Mouse (Mus musculus): ENCODE results near the gene Shc1. TPM values are rescaled to one million over a fixed set of nuclear protein-coding genes. Genes with fewer than 3 reads are reported as not detected.

Gene Shc1
- total and polyA plus RNA-seq, 3 experiments = 40.9 to 124 (median 118) TPM

DNA sequence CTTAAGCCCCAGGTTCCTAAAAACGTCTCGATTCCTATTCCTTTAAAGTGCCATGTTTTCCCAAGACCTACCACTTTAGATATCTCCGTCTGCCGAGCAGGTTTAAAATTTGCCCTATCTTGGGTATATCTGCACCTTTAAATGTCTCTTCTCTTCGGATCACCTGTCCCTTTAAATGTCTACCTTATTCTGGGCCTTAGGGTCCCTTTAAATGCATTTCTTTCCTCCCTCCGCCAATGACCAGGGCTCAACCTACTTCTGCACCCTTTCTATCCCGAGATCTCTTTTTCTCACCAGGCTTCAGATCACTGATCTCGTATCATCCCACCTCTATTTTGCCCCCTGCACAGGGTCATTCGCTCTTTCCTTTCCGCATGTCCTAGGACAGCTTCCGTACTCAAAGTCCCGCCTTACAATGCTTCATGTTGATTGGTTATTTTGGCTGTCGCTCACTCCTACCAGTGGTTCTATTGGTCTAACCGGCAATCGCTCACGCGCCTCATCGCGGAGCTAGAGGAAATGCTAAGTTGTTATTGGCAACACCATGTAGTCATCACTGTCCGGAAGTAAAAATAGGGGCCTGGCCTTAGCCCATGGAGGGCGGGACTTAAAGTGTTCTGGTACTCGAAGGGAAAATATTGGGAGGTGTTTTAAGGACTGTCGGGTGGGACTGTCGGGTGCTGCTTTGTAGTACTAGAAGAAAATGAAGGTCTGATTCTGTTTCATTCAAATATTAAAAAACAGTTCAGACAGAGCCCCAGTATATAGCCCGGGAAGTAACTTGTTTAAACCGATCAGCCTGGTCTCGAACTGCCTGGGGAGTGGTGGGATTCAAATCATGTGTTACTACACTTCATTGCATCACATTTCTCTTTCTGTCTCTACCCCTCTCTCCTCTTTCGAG, 6.5 kb upstream of the Shc1 start, which contains the start of gene Flad1:
Gene Flad1, minus strand, starts transcription at position 381 of the 904 bp plus-strand sequence.
- peak within 1 kb of the TSS; percentile 74 for H3K4me3 ChIP-seq (ENCODE audit: low read depth, low read length)
- no peak for TF ChIP-seq TAL1 (conservative IDR thresholded peaks at IDR 0.05; ENCODE audit: low read depth, low read length)
- no peak for TF ChIP-seq CTCF (IDR thresholded peaks at IDR 0.05; ENCODE audit: low read depth, low read length)
- no peak for TF ChIP-seq POLR2AphosphoS5 (IDR thresholded peaks at IDR 0.05; ENCODE audit: insufficient replicate concordance, low read depth, low read length)
- no peak for TF ChIP-seq GATA1 (IDR thresholded peaks at IDR 0.05; ENCODE audit: borderline replicate concordance, low read length)
- no peak for TF ChIP-seq GATA2 (IDR thresholded peaks at IDR 0.05; ENCODE audit: borderline replicate concordance, low read depth, low read length)
- H3K4me1 ChIP-seq (ENCODE audit: insufficient read depth, low read depth, low read length) = peaks cover 59% of the 10 kb centered on the region
- peaks cover 73% of the 10 kb centered on the region for H3K36me3 ChIP-seq (replicated peaks)
- no peaks in the 10 kb centered on the region for H3K27me3 ChIP-seq (ENCODE audit: insufficient read depth, low read length)
- ATAC-seq (ENCODE audit: extremely low read depth, insufficient number of reproducible peaks, low FRiP score, poor library complexity, severe bottlenecking) (peak; percentile 97), DNase-seq (ENCODE audit: low spot score) (peak; percentile 91)
- no peaks in the 10 kb centered on the region for H3K9me3 ChIP-seq (replicated peaks)

DNA sequence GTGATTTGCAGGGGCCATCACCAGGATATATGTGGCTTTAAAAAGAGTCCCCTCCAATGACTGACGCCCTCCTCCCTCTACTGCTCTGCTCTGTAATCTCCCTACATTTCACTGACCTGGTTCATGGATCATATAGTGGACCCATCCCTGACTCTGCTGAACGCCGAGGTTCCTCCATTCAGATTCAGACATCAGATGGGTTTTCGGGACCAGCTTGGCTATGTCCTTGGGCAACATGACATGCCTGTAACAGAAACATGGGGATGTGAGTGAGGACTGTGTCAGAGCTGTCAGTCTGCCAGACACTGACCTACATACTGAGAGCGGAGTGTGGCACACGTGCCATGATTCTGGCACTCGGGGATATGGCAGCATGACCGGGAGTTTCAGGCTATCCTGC, 2.1 kb upstream of the Shc1 start:
- peaks cover 44% of the 10 kb centered on the region for H3K36me3 ChIP-seq (replicated peaks)
- no peak for DNase-seq (ENCODE audit: low spot score)
- peaks cover 41% of the 10 kb centered on the region for H3K4me1 ChIP-seq (ENCODE audit: insufficient read depth, low read depth, low read length)
- ATAC-seq (ENCODE audit: extremely low read depth, insufficient number of reproducible peaks, low FRiP score, poor library complexity, severe bottlenecking) = no peak
- TF ChIP-seq POLR2AphosphoS5 (IDR thresholded peaks at IDR 0.05; ENCODE audit: insufficient replicate concordance, low read depth, low read length) = no peak
- TF ChIP-seq CTCF (IDR thresholded peaks at IDR 0.05; ENCODE audit: low read depth, low read length) = no peak
- TF ChIP-seq GATA1 (IDR thresholded peaks at IDR 0.05; ENCODE audit: borderline replicate concordance, low read length) = no peak
- no peak for TF ChIP-seq TAL1 (conservative IDR thresholded peaks at IDR 0.05; ENCODE audit: low read depth, low read length)
- TF ChIP-seq GATA2 (IDR thresholded peaks at IDR 0.05; ENCODE audit: borderline replicate concordance, low read depth, low read length) = no peak
- no peaks in the 10 kb centered on the region for H3K9me3 ChIP-seq (replicated peaks)
- peak overlapping the region; percentile 36; the same call in 1 of the 2 replicates for H3K4me3 ChIP-seq (ENCODE audit: low read depth, low read length)
- H3K27me3 ChIP-seq (ENCODE audit: insufficient read depth, low read length) = no peaks in the 10 kb centered on the region

DNA sequence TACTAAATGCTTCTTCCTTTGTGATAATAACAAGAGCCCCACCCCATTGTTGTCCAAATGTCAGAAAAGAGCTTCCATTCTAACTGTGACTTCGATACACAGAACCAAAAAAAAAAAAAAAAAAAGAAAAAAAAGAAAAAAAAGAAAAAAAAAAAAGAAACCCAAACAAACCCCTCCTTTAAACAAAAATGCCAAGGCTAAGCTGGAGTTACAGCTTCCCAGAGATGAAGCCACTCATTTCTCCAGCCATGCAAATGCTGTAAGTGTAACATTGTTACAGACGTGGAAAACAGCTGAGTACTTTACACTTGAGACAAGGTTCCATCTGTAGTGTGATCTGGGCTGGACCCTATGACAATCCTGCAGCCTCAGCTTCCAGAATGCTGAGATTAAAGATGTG, 1.1 kb upstream of the Shc1 start:
- ATAC-seq (ENCODE audit: extremely low read depth, insufficient number of reproducible peaks, low FRiP score, poor library complexity, severe bottlenecking) (no peak), DNase-seq (ENCODE audit: low spot score) (no peak)
- Histone ChIP-seq H3K4me1 (ENCODE audit: insufficient read depth, low read depth, low read length) (peaks cover 50% of the 10 kb centered on the region), H3K4me3 (ENCODE audit: low read depth, low read length) (peak overlapping the region; percentile 74), H3K9me3 (replicated peaks) (no peaks in the 10 kb centered on the region), H3K27me3 (ENCODE audit: insufficient read depth, low read length) (no peaks in the 10 kb centered on the region), H3K36me3 (replicated peaks) (peaks cover 51% of the 10 kb centered on the region)
- TF ChIP-seq GATA2 (IDR thresholded peaks at IDR 0.05; ENCODE audit: borderline replicate concordance, low read depth, low read length) (no peak), GATA1 (IDR thresholded peaks at IDR 0.05; ENCODE audit: borderline replicate concordance, low read length) (no peak), TAL1 (conservative IDR thresholded peaks at IDR 0.05; ENCODE audit: low read depth, low read length) (no peak)

DNA sequence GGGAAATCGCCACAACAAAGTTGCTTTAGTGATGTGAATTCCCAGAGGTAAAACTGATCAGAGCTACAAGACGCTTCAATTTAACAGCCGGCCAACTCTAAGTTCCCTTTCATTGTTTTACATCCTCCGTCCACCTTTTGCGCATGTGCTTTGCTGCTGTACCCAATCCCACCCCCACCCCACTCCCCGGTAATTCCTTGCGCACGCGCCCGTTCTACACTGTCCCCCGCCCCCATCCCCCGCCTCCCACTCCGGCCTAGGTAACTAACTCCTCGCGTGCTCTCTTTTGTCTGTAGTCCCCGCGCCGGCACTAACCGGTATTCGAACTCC, 438 bp upstream of the Shc1 start:
- Histone ChIP-seq H3K27me3 (ENCODE audit: insufficient read depth, low read length) (no peaks in the 10 kb centered on the region), H3K4me3 (ENCODE audit: low read depth, low read length) (peak overlapping the region; percentile 74), H3K4me1 (ENCODE audit: insufficient read depth, low read depth, low read length) (peaks cover 51% of the 10 kb centered on the region), H3K36me3 (replicated peaks) (peaks cover 55% of the 10 kb centered on the region), H3K9me3 (replicated peaks) (no peaks in the 10 kb centered on the region)
- TF ChIP-seq GATA2 (IDR thresholded peaks at IDR 0.05; ENCODE audit: borderline replicate concordance, low read depth, low read length) (no peak), TAL1 (conservative IDR thresholded peaks at IDR 0.05; ENCODE audit: low read depth, low read length) (no peak), CTCF (IDR thresholded peaks at IDR 0.05; ENCODE audit: low read depth, low read length) (no peak), POLR2AphosphoS5 (IDR thresholded peaks at IDR 0.05; ENCODE audit: insufficient replicate concordance, low read depth, low read length) (no peak), GATA1 (IDR thresholded peaks at IDR 0.05; ENCODE audit: borderline replicate concordance, low read length) (no peak)
- ATAC-seq (ENCODE audit: extremely low read depth, insufficient number of reproducible peaks, low FRiP score, poor library complexity, severe bottlenecking) (no peak), DNase-seq (ENCODE audit: low spot score) (peak; percentile 62)

DNA sequence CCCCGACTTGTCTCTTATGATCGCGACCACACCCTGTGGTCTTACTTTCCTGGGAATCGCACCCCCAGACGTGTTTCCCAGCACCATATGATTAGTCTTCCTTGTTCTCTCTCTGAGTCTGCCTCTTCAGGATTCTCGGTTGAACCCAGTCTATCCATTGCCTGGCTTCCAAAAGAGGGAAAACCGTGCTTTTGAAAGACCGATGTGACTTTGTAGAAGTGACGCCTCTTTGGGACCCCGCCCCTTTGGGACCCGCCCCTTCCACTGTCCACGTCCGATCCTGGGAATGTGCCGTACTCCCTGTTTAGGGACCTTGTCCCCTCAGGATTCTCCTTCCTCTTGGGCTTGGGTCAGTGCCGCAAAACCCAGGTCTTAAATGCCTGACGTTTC, 613 bp downstream of the Shc1 start:
- peaks cover 56% of the 10 kb centered on the region for H3K36me3 ChIP-seq (replicated peaks)
- peaks cover 62% of the 10 kb centered on the region for H3K4me1 ChIP-seq (ENCODE audit: insufficient read depth, low read depth, low read length)
- TF ChIP-seq GATA2 (IDR thresholded peaks at IDR 0.05; ENCODE audit: borderline replicate concordance, low read depth, low read length) (no peak), GATA1 (IDR thresholded peaks at IDR 0.05; ENCODE audit: borderline replicate concordance, low read length) (no peak), POLR2AphosphoS5 (IDR thresholded peaks at IDR 0.05; ENCODE audit: insufficient replicate concordance, low read depth, low read length) (no peak), CTCF (IDR thresholded peaks at IDR 0.05; ENCODE audit: low read depth, low read length) (no peak), TAL1 (conservative IDR thresholded peaks at IDR 0.05; ENCODE audit: low read depth, low read length) (no peak)
- peak overlapping the region; percentile 74 for H3K4me3 ChIP-seq (ENCODE audit: low read depth, low read length)
- DNase-seq (ENCODE audit: low spot score) = no peak
- no peak for ATAC-seq (ENCODE audit: extremely low read depth, insufficient number of reproducible peaks, low FRiP score, poor library complexity, severe bottlenecking)
- H3K9me3 ChIP-seq (replicated peaks) = no peaks in the 10 kb centered on the region
- no peaks in the 10 kb centered on the region for H3K27me3 ChIP-seq (ENCODE audit: insufficient read depth, low read length)

DNA sequence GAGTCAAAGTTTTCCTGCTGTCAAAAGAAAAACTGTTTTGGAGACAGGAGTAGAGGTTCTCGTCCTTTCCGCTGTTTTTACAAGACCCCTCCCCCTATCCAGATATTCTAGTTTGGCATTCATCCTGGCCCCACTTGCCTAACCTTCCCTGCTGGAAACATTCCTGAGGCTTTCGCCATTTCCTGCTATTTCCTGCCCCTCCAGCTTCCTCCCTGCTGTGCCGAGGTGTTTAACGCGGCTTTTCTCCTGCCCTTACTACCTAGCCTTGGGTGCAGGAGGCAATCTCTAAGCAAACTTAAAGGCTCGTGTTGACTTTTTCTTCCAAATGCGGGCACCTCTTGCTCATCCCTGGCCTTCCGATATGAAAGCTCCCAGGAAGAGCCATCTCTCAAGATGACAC, 1.3 kb downstream of the Shc1 start:
- Histone ChIP-seq H3K9me3 (replicated peaks) (no peaks in the 10 kb centered on the region), H3K4me3 (ENCODE audit: low read depth, low read length) (peak overlapping the region; percentile 74), H3K27me3 (ENCODE audit: insufficient read depth, low read length) (no peaks in the 10 kb centered on the region), H3K36me3 (replicated peaks) (peaks cover 56% of the 10 kb centered on the region), H3K4me1 (ENCODE audit: insufficient read depth, low read depth, low read length) (peaks cover 69% of the 10 kb centered on the region)
- DNase-seq (ENCODE audit: low spot score) = no peak
- no peak for ATAC-seq (ENCODE audit: extremely low read depth, insufficient number of reproducible peaks, low FRiP score, poor library complexity, severe bottlenecking)
- no peak for TF ChIP-seq TAL1 (conservative IDR thresholded peaks at IDR 0.05; ENCODE audit: low read depth, low read length)
- TF ChIP-seq POLR2AphosphoS5 (IDR thresholded peaks at IDR 0.05; ENCODE audit: insufficient replicate concordance, low read depth, low read length) = no peak
- TF ChIP-seq GATA1 (IDR thresholded peaks at IDR 0.05; ENCODE audit: borderline replicate concordance, low read length) = no peak
- no peak for TF ChIP-seq CTCF (IDR thresholded peaks at IDR 0.05; ENCODE audit: low read depth, low read length)
- TF ChIP-seq GATA2 (IDR thresholded peaks at IDR 0.05; ENCODE audit: borderline replicate concordance, low read depth, low read length) = no peak
